Mouse (Mus musculus) olfactory bulb, adult 2 months (tissue): ENCODE results near the gene Top1.

Experiments used
- CTCF ChIP-seq: fragments of 200-500 bp; IDR thresholded peaks from 2 replicates; pipeline ENCODE4 v1.5.1; 2012; ENCODE audit warnings: low read depth, mild to moderate bottlenecking, low read length, moderate library complexity; ENCODE audit not compliant: insufficient read depth
- POLR2A ChIP-seq: fragments of 200-500 bp; IDR thresholded peaks from 2 replicates; pipeline ENCODE4 v1.6.1; 2012; ENCODE audit warnings: mild to moderate bottlenecking, low read depth, low read length, moderate library complexity; ENCODE audit not compliant: insufficient read depth

GRCm38 (mm10) chr2:160645614-160646137 lies at the start of gene Top1:
- TF ChIP-seq POLR2A: peak; percentile 86
- no peak for TF ChIP-seq CTCF
